Mouse (Mus musculus) forebrain, embryonic 10.5 days (tissue): ENCODE measurements around the gene Rcsd1. TPM values are rescaled to one million over a fixed set of nuclear protein-coding genes. Genes with fewer than 3 reads are reported as not detected.

Experiments
- DNase-seq: peaks from one replicate; pipeline ENCODE4 v3.0.0-alpha.2; 2017; ENCODE audit warnings: low spot score; ENCODE audit errors: extremely low spot score
- H3K27ac ChIP-seq: fragments of 300-500 bp; sonication (generic); 2 replicates; pipeline ENCODE4 v1.5.1; 2016; ENCODE audit warnings: mild to moderate bottlenecking
- H3K27me3 ChIP-seq: fragments of 300-500 bp; sonication (generic); 2 replicates; pipeline ENCODE4 v1.6.1; 2016; ENCODE audit warnings: mild to moderate bottlenecking; ENCODE audit not compliant: poor library complexity, severe bottlenecking
- H3K36me3 ChIP-seq: fragments of 300-500 bp; sonication (generic); replicated peaks from 2 replicates; pipeline ENCODE4 v1.6.1; 2016; ENCODE audit warnings: mild to moderate bottlenecking, moderate library complexity
- H3K4me1 ChIP-seq: fragments of 300-500 bp; sonication (generic); 2 replicates; pipeline ENCODE4 v1.6.1; 2016
- H3K4me3 ChIP-seq: fragments of 300-500 bp; sonication (generic); 2 replicates; pipeline ENCODE4 v1.5.1; 2016; ENCODE audit warnings: mild to moderate bottlenecking, moderate library complexity
- H3K9me3 ChIP-seq: fragments of 300-500 bp; sonication (generic); 2 replicates; pipeline ENCODE4 v1.6.1; 2016; ENCODE audit warnings: mild to moderate bottlenecking, moderate library complexity
- WGBS: fragments of 180-500 bp; shearing (Covaris S2); methylation state at CpG from one replicate; pipeline ENCODE4 v1.1.7; 2016; 5-methylcytosine and 5-hydroxymethylcytosine counted together
- polyA plus RNA-seq: library from polyadenylated mRNA; unstranded; fragments of >200 nt; fragmentation: Nextera tagmentation; extraction: Ambion mirVana; gene quantifications from 2 replicates; pipeline ENCODE4 v1.2.1, GENCODE M21; 2016

Gene Rcsd1
- polyA plus RNA-seq, 1 experiment from 2014 or later = 8.4 TPM

GRCm38 (mm10) chr1:165696870-165697269, 12.7 kb downstream of the Rcsd1 start:
- Histone ChIP-seq H3K27ac (no peak overlapping the region), H3K4me3 (no peak overlapping the region), H3K27me3 (peaks cover 16% of the 10 kb centered on the region), H3K9me3 (no peaks in the 10 kb centered on the region), H3K36me3 (no peaks in the 10 kb centered on the region), H3K4me1 (peaks cover 32% of the 10 kb centered on the region)
- WGBS = 89% methylated on average over 7 of the region's 7 CpGs
- DNase-seq = no peak

GRCm38 (mm10) chr1:165696040-165696439, 13.5 kb downstream of the Rcsd1 start:
- Histone ChIP-seq H3K36me3 (no peaks in the 10 kb centered on the region), H3K27me3 (peaks cover 8% of the 10 kb centered on the region), H3K4me1 (peaks cover 29% of the 10 kb centered on the region), H3K9me3 (no peaks in the 10 kb centered on the region), H3K4me3 (no peak overlapping the region), H3K27ac (no peak overlapping the region)
- no peak for DNase-seq
- WGBS = 89% methylated on average over 5 of the region's 5 CpGs

- Histone ChIP-seq H3K36me3 (no peaks in the 10 kb centered on the region), H3K27me3 (peaks cover 2% of the 10 kb centered on the region), H3K9me3 (no peaks in the 10 kb centered on the region), H3K27ac (no peak overlapping the region), H3K4me1 (peaks cover 25% of the 10 kb centered on the region), H3K4me3 (no peak overlapping the region)
- no peak for DNase-seq
Observed at GRCm38 (mm10) chr1:165695392-165696014, 14.1 kb downstream of the Rcsd1 start.

GRCm38 (mm10) chr1:165693856-165694255, 15.7 kb downstream of the Rcsd1 start:
- no peak for DNase-seq
- H3K27me3 ChIP-seq = no peaks in the 10 kb centered on the region; the same call in 1 of the 2 replicates
- WGBS = 85% methylated on average over 7 of the region's 7 CpGs
- H3K4me1 ChIP-seq = peaks cover 20% of the 10 kb centered on the region
- no peaks in the 10 kb centered on the region for H3K9me3 ChIP-seq
- no peak overlapping the region for H3K27ac ChIP-seq
- no peak overlapping the region for H3K4me3 ChIP-seq
- H3K36me3 ChIP-seq = no peaks in the 10 kb centered on the region

- Histone ChIP-seq H3K27ac (no peak overlapping the region), H3K9me3 (no peaks in the 10 kb centered on the region), H3K36me3 (no peaks in the 10 kb centered on the region), H3K4me3 (no peak overlapping the region), H3K27me3 (no peaks in the 10 kb centered on the region), H3K4me1 (peaks cover 20% of the 10 kb centered on the region)
- 30% methylated on average over 3 of the region's 3 CpGs for WGBS
- DNase-seq = no peak
Observed at GRCm38 (mm10) chr1:165691516-165691915, 18.0 kb downstream of the Rcsd1 start.

GRCm38 (mm10) chr1:165689845-165690244, 19.7 kb downstream of the Rcsd1 start:
- Histone ChIP-seq H3K4me3 (no peak overlapping the region), H3K9me3 (no peaks in the 10 kb centered on the region), H3K36me3 (no peaks in the 10 kb centered on the region), H3K27ac (no peak overlapping the region), H3K4me1 (peaks cover 21% of the 10 kb centered on the region), H3K27me3 (no peaks in the 10 kb centered on the region)
- 84% methylated on average over 5 of the region's 5 CpGs for WGBS
- no peak for DNase-seq

- no peak for DNase-seq
- H3K4me3 ChIP-seq = no peak overlapping the region
- peaks cover 20% of the 10 kb centered on the region for H3K4me1 ChIP-seq
- H3K27ac ChIP-seq = no peak overlapping the region
- WGBS = 92% methylated on average over 2 of the region's 2 CpGs
- no peaks in the 10 kb centered on the region for H3K9me3 ChIP-seq
- no peaks in the 10 kb centered on the region for H3K27me3 ChIP-seq
- H3K36me3 ChIP-seq = no peaks in the 10 kb centered on the region
Observed at GRCm38 (mm10) chr1:165687861-165688260, 21.7 kb downstream of the Rcsd1 start.

GRCm38 (mm10) chr1:165686963-165687362, 22.6 kb downstream of the Rcsd1 start:
- no peak overlapping the region for H3K27ac ChIP-seq
- no peaks in the 10 kb centered on the region for H3K36me3 ChIP-seq
- WGBS = 78% methylated on average over 8 of the region's 8 CpGs
- no peaks in the 10 kb centered on the region for H3K27me3 ChIP-seq
- no peak for DNase-seq
- no peaks in the 10 kb centered on the region for H3K9me3 ChIP-seq
- no peak overlapping the region for H3K4me3 ChIP-seq
- H3K4me1 ChIP-seq = peaks cover 16% of the 10 kb centered on the region

- Histone ChIP-seq H3K9me3 (no peaks in the 10 kb centered on the region), H3K27ac (no peak overlapping the region), H3K4me1 (peaks cover 13% of the 10 kb centered on the region), H3K27me3 (no peaks in the 10 kb centered on the region), H3K36me3 (no peaks in the 10 kb centered on the region), H3K4me3 (no peak overlapping the region)
- WGBS = 61% methylated on average over 6 of the region's 6 CpGs
- no peak for DNase-seq
Observed at GRCm38 (mm10) chr1:165686349-165686748, 23.2 kb downstream of the Rcsd1 start.

- whole genome bisulfite sequencing = 48% methylated on average over 15 of the region's 15 CpGs
- H3K4me3 ChIP-seq = no peak overlapping the region
- no peak overlapping the region for H3K27ac ChIP-seq
- no peaks in the 10 kb centered on the region for H3K27me3 ChIP-seq
- peaks cover 17% of the 10 kb centered on the region for H3K4me1 ChIP-seq
- DNase-seq = no peak
- no peaks in the 10 kb centered on the region for H3K36me3 ChIP-seq
- H3K9me3 ChIP-seq = no peaks in the 10 kb centered on the region
Observed at GRCm38 (mm10) chr1:165684261-165685203, 25.0 kb downstream of the Rcsd1 start.

- whole genome bisulfite sequencing = 82% methylated on average over 18 of the region's 18 CpGs
Observed at GRCm38 (mm10) chr1:165682056-165682853, 27.3 kb downstream of the Rcsd1 start.

GRCm38 (mm10) chr1:165681045-165681794, 28.3 kb downstream of the Rcsd1 start:
- Histone ChIP-seq H3K27me3 (no peaks in the 10 kb centered on the region), H3K27ac (no peak overlapping the region), H3K4me3 (no peak overlapping the region), H3K9me3 (no peaks in the 10 kb centered on the region), H3K36me3 (no peaks in the 10 kb centered on the region), H3K4me1 (peaks cover 14% of the 10 kb centered on the region)
- 82% methylated on average over 13 of the region's 13 CpGs for WGBS
- DNase-seq = no peak

More at GRCm38 (mm10) chr1:165682056-165682853, 27.3 kb downstream of the Rcsd1 start:
- no peak for DNase-seq
- Histone ChIP-seq H3K36me3 (no peaks in the 10 kb centered on the region), H3K9me3 (no peaks in the 10 kb centered on the region), H3K27me3 (no peaks in the 10 kb centered on the region), H3K4me3 (no peak overlapping the region), H3K27ac (no peak overlapping the region), H3K4me1 (peaks cover 17% of the 10 kb centered on the region)
